Mouse (Mus musculus) right cerebral cortex, adult 18-20 months (tissue): Measurements from ENCODE around the gene Lrmda.

Source experiments
- DNase-seq: peaks from one replicate; pipeline ENCODE4 v3.0.0; 2022; ENCODE audit warnings: mixed read lengths

Gene Lrmda

DNA sequence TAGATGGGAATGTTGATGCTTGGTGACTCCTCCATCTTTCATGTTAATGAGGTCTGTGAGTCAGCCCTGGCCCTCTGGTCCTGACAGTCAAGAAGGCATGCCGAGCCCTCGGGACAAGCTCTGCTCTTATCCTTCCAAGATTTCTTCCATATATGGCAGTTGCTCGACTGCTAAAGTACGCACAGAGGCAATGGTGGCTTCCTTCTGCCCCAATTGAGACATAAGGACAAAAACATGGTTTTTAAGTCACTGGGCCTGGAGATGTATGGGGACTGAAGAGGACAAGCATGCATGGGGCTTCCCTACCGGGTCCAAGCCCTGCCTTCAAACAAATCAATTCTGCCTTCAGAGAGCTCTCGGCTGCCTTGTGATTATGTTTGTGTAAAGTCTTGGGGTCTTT, 793.3 kb downstream of the Lrmda start:
- DNase-seq: no peak

DNA sequence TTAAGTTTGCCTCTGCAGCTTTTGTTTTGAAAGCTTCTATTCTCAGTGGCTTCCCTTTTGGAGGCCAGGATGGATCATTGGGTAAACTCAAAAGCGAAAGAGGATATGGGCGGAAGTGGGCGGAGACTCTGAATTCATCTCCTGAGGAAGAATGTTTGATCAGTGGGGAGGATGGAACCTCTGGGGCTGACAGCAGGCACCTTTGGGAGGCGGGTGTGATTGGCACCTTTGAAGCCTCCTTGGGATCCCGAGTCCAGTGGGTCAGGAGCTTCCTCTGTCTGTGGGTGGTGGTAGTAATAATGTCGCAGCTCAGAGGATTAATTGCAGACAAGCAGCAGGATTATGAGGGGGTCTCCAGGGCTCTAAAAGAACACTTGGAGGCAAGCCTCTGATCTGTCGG, 793.9 kb downstream of the Lrmda start:
- no peak for DNase-seq

- no peak for DNase-seq
Observed at GRCm38 (mm10) chr14:22814811-22815345, 795.4 kb downstream of the Lrmda start.

- DNase-seq: no peak
Observed at GRCm38 (mm10) chr14:22817346-22818201, 798.1 kb downstream of the Lrmda start.

- DNase-seq: no peak
Observed at GRCm38 (mm10) chr14:22818202-22818530, 798.7 kb downstream of the Lrmda start.

GRCm38 (mm10) chr14:22822942-22823341, 803.4 kb downstream of the Lrmda start:
- no peak for DNase-seq

DNA sequence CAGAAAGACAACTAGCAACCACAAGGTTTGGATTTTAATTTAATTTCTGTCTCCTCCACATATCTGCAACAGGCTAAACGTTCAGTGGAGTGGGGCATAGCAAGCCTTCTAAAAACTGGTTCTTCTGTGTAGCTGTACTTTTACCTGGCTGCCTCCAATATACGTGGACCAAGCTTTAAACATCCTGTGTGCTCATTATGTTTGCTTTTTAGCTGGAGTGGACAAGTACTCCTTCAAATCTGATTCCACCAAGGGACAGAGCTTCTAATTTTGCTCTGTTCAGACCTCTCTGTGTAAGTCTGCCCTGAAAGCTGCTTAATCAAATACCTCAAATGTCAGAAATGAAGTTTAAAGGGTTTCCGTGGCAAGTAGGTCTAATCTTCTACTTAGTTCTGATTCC, 807.3 kb downstream of the Lrmda start:
- no peak for DNase-seq

GRCm38 (mm10) chr14:22837058-22837457, 817.5 kb downstream of the Lrmda start:
- DNase-seq: no peak

GRCm38 (mm10) chr14:22841136-22841535, 821.6 kb downstream of the Lrmda start:
- DNase-seq: no peak

- no peak for DNase-seq
Observed at GRCm38 (mm10) chr14:22844006-22844405, 824.5 kb downstream of the Lrmda start.

DNA sequence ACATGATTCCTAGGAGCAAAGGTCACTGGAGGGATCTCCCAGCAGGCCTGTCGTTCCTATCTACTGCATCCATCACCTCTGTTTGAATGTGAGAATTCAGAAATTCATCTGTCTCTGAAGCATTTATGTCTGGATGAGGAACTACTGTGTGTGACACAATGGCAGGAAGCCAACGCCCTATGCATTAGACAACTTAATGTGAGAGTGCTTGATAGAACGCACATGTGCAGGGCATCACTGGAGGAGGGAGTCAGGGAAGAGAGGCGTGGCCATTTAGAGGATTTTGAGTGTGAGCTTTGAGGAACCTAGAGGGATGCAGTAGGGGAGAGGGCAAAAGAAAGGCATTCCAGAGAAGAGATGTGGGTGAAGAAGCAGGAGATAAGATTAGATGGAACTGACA, 825.9 kb downstream of the Lrmda start:
- DNase-seq: no peak

GRCm38 (mm10) chr14:22847011-22847786, 827.7 kb downstream of the Lrmda start:
- no peak for DNase-seq

- no peak for DNase-seq
Observed at GRCm38 (mm10) chr14:22849108-22849507, 829.6 kb downstream of the Lrmda start.

- DNase-seq: peak; percentile 5
Observed at GRCm38 (mm10) chr14:22860631-22861030, 841.1 kb downstream of the Lrmda start.

DNA sequence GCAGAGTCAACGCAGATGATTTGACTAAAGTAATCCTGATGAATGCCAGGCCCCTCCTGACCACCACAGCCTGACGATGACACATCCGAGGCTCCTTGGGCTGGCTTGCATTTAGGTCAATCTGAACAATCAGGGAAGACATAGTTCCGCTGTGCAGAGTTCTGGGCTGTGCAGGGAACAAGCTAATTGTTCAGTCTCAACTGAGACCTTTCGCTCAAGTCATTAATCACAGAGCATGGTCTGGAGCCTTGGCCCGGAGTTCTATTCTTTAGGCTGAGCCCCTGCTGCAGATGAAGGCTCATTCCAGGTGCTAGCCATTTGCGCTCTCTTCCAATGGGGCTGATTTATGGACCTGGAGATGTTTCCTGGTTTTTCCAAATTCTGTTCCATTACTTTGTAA, 844.6 kb downstream of the Lrmda start:
- no peak for DNase-seq

DNA sequence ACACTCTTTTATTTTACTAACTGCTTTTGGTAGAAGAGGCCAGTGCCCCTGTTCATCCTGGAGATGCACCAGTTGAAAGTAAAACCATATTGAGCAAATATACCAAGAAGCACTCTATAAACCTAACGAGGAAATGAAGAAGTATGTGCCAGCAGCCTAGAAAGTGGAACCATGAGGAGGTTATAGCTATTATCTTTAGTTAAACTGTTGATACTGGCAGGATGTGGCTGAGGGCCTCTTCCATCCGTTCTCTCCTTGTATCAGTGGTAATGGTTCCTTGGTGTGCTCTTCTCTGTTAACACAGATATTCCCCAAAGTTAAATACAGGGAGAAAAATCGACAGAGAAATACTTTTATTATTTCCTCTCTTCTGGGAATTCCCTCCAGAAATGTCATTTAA, 855.1 kb downstream of the Lrmda start:
- no peak for DNase-seq

DNA sequence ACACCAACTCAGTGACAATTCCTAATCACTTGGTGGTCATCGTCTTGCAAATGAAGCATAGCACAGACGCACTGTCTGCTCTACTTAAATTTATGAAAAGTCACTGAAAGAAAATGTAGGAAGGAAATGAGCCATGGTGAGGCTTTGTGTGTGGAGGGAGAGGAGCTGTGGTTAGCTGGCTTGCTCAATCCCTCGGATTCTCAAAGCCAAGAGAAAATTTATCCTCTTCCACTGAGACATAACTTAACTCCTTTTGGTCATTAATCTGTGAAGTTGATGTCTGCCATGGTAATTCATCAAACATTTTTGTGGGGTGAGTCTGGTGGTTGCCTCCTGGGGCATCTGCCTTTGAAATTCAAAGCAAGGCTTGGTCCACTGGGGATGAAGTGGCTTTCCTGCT, 867.7 kb downstream of the Lrmda start:
- DNase-seq: no peak

- no peak for DNase-seq
Observed at GRCm38 (mm10) chr14:22899312-22899711, 879.8 kb downstream of the Lrmda start.

- no peak for DNase-seq
Observed at GRCm38 (mm10) chr14:22902116-22902515, 882.6 kb downstream of the Lrmda start.

GRCm38 (mm10) chr14:22902914-22903313, 883.4 kb downstream of the Lrmda start:
- DNase-seq: no peak

- no peak for DNase-seq
Observed at GRCm38 (mm10) chr14:22905741-22906667, 886.5 kb downstream of the Lrmda start.

DNA sequence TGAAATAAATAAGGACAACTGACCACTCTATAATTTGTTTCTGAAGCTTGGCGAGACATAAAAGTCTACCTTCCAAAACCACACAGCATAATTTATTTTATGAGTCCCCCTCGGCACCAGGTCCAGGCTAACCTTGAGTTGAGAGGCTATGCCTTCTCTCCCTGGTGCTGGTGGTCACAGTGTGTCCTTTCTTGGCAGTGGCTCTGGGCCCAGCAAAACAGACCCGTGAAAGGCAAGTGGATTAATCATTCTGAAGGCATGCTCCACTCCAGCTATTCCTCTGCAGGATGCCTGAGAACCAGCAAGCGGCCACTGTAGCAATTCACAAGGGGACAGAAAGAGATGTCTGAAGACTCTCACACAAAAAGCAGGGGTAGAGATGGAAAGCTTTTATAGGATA, 887.2 kb downstream of the Lrmda start:
- DNase-seq: peak; percentile 20

- no peak for DNase-seq
Observed at GRCm38 (mm10) chr14:22907221-22907620, 887.7 kb downstream of the Lrmda start.
